Mouse (Mus musculus) liver, embryonic 12.5 days (tissue): Measurements from ENCODE around the gene Tbrg4. TPM values are rescaled to one million over a fixed set of nuclear protein-coding genes. Genes with fewer than 3 reads are reported as not detected.

Source experiments
- ATAC-seq: fragments of 200-750 bp; cut with Nextera tagmentation; 2 replicates; pipeline ENCODE4 v1.8.0; 2017; ENCODE audit warnings: moderate number of reproducible peaks, mild to moderate bottlenecking, moderate library complexity
- H3K27ac ChIP-seq: fragments of 300-500 bp; sonication (generic); 2 replicates; pipeline ENCODE4 v1.5.1; 2016; ENCODE audit warnings: mild to moderate bottlenecking
- H3K27me3 ChIP-seq: fragments of 300-500 bp; sonication (generic); replicated peaks from 2 replicates; pipeline ENCODE4 v1.6.1; 2016; ENCODE audit warnings: mild to moderate bottlenecking, moderate library complexity
- H3K36me3 ChIP-seq: fragments of 300-500 bp; sonication (generic); 2 replicates; pipeline ENCODE4 v1.6.1; 2016; ENCODE audit warnings: mild to moderate bottlenecking, moderate library complexity
- H3K4me1 ChIP-seq: fragments of 300-500 bp; sonication (generic); 2 replicates; pipeline ENCODE4 v1.6.1; 2016
- H3K4me2 ChIP-seq: fragments of 300-500 bp; sonication (generic); 2 replicates; pipeline ENCODE4 v1.6.1; 2016; ENCODE audit warnings: mild to moderate bottlenecking, moderate library complexity
- H3K4me3 ChIP-seq: fragments of 300-500 bp; sonication (generic); 2 replicates; pipeline ENCODE4 v1.5.1; 2016; ENCODE audit warnings: mild to moderate bottlenecking, moderate library complexity
- H3K9ac ChIP-seq: fragments of 300-500 bp; sonication (generic); 2 replicates; pipeline ENCODE4 v1.6.1; 2016; ENCODE audit warnings: mild to moderate bottlenecking, moderate library complexity
- H3K9me3 ChIP-seq: fragments of 300-500 bp; sonication (generic); replicated peaks from 2 replicates; pipeline ENCODE4 v1.6.1; 2016; ENCODE audit warnings: mild to moderate bottlenecking, moderate library complexity
- WGBS: fragments of 180-500 bp; shearing (Covaris S2); methylation state at CpG from one replicate; pipeline ENCODE4 v1.1.7; 2016; ENCODE audit not compliant: insufficient replicate concordance; 5-methylcytosine and 5-hydroxymethylcytosine counted together
- polyA plus RNA-seq: library from polyadenylated mRNA; unstranded; fragments of >200 nt; fragmentation: Nextera tagmentation; extraction: Ambion mirVana; gene quantifications from 2 replicates; pipeline ENCODE4 v1.2.1, GENCODE M21; 2016

Tbrg4 gene
- polyA plus RNA-seq, 1 experiment from 2014 or later: 69.3 TPM

DNA sequence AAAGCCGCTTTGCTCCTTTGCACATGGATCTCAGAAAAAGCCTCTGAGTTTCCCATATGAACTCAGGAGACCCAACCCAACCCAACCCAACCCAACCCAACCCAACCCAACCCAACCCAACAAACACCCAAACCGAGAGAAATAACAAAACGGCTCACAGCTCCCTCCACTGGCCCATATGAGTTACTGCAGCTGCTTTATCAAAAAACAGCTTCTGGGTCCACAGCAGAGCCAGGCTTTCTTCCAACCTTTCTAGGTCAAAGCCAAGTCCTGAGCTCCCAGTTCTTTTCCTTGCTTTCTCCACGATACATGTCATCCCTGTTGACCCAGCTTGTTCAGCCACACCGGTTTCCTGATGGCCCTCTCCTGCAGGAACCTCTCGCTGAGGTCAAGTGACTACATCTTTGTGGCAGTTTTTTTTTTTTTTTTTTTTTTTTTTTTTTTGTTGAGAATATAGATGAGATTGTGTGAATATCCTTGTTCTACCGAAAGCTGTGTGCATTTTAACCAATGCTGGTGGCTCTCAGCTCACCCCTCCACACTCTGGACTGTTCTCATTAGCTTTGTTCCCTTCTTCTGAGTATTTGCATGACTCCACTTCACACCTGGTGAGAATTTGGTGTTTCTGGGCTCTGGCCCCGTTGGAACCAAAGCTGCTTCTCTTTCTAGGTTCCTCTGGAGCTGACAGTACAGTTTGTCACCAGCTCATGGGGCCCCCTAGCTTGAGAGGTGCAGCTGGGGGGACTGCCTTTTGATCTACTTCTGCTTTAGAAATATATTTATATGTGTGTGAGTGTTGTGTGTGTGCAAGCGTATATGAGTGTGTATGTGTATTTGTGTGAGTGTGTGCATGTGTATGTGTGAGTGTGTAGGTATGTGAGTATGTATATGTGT lies 22.2 kb upstream of the Tbrg4 start:
- 39% methylated on average over 9 of the region's 9 CpGs for WGBS
- 0 out of 2 replicates have a peak, but pooled peaks cover 5% of the 10 kb centered on the region for H3K9me3 ChIP-seq
- no peak overlapping the region for H3K9ac ChIP-seq
- no peak overlapping the region for H3K4me2 ChIP-seq
- ATAC-seq: no peak
- no peaks in the 10 kb centered on the region; the same call in 1 of the 2 replicates for H3K27me3 ChIP-seq
- no peak overlapping the region for H3K27ac ChIP-seq
- no peak overlapping the region for H3K4me3 ChIP-seq
- H3K4me1 ChIP-seq: no peaks in the 10 kb centered on the region
- H3K36me3 ChIP-seq: no peaks in the 10 kb centered on the region

DNA sequence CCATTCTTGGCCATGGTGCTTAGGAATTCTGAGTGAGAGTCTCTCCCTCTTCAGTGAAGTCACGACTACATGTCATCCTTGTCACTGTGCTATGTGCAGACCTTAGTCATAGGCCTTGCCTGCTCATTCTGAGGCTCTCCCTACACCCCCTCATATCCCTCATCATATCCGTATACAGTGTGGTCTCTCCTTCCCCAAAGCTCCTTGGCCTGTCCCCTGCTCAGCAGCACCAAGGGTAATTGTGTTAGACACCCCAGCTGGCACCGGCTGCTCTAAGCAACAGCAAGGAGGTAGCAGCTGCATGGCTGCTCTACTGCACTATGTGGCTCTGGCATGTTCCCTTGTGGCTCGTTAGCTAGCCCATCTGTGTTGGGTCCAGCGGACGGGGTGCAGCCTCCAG lies 18.7 kb upstream of the Tbrg4 start:
- Histone ChIP-seq H3K27me3 (no peaks in the 10 kb centered on the region), H3K4me3 (no peak overlapping the region), H3K27ac (no peak overlapping the region), H3K9me3 (0 out of 2 replicates have a peak, but pooled peaks cover 5% of the 10 kb centered on the region), H3K9ac (no peak overlapping the region), H3K4me1 (no peaks in the 10 kb centered on the region), H3K36me3 (no peaks in the 10 kb centered on the region), H3K4me2 (no peak overlapping the region)
- no peak for ATAC-seq
- WGBS: 66% methylated on average over 6 of the region's 6 CpGs

DNA sequence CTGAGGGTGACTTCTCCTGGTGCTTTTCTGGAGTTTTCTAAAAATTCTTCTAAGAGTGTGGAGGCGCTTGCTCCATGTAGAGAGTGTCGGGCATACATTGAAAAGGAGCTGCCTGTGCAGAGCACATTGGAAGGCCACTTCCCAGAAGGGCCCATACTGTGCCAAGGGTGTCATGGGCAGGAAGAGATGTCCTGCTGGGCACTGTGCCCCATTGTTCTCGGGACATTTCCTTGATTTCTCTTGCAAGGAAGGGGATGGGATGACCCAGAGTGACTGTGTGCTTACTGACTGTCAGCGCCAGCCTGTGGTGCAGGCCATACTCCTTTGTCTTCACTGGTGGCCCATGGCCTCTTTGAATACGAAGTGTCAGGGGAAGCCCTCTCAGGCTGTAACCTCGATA lies 13.2 kb upstream of the Tbrg4 start:
- no peak for ATAC-seq
- 58% methylated on average over 6 of the region's 6 CpGs for whole genome bisulfite sequencing

DNA sequence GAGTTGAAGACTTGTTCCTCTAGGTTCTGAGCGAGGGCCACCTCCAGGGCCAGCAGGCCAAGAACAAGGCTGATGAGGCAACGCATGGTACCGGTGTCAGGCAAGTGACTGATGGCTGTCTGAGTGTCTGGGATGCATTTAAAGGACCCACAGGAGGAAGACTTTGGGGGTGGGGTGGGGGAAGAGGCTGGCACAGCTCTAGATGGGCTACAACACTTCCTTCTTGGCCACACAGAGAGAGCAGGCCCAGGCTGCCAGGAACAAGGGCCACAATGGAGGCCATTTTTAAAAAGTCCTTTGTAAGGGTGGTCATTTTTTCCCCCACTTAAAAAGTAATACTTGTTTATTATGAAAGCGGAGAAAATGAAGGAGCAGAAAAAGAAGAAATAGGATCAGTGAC lies 12.7 kb upstream of the Tbrg4 start, which contains the start of gene Wap:
TSS of gene Wap (minus strand) at position 101 of the 400 bp plus-strand sequence.
- WGBS: 79% methylated on average over 4 of the region's 4 CpGs
- H3K4me2 ChIP-seq: no peak within 1 kb of the TSS
- H3K4me3 ChIP-seq: no peak within 1 kb of the TSS
- no peaks in the 10 kb centered on the region for H3K9me3 ChIP-seq
- H3K4me1 ChIP-seq: no peaks in the 10 kb centered on the region
- no peak for ATAC-seq
- no peak within 1 kb of the TSS for H3K9ac ChIP-seq
- H3K36me3 ChIP-seq: no peaks in the 10 kb centered on the region
- no peak within 1 kb of the TSS for H3K27ac ChIP-seq
- no peaks in the 10 kb centered on the region for H3K27me3 ChIP-seq

More for the DNA sequence above, 13.2 kb upstream of the Tbrg4 start:
- Histone ChIP-seq H3K9me3 (no peaks in the 10 kb centered on the region), H3K36me3 (no peaks in the 10 kb centered on the region), H3K4me1 (no peaks in the 10 kb centered on the region), H3K4me3 (no peak overlapping the region), H3K4me2 (no peak overlapping the region), H3K27ac (no peak overlapping the region), H3K27me3 (no peaks in the 10 kb centered on the region), H3K9ac (no peak overlapping the region)

DNA sequence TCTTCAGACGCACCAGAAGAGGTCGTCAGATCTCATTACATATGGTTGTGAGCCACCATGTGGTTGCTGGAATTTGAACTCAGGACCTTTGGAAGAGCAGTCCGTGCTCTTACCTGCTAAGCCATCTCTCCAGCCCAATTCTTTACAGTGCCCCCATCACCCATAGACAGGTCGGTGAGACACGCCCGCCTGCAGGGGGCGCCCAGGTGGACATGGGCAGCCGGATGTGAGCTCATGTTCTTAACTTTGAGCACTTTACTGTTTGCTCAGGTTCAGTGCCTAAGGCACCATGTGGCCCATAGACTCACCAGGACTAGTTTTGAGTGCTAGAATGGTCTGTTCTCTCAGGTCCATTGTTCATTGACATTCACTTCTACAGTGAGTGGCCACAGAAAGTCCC lies 10.3 kb upstream of the Tbrg4 start:
- H3K27me3 ChIP-seq: no peaks in the 10 kb centered on the region; the same call in 1 of the 2 replicates
- no peak for ATAC-seq
- H3K9ac ChIP-seq: no peak overlapping the region
- H3K9me3 ChIP-seq: no peaks in the 10 kb centered on the region
- WGBS: 55% methylated on average over 8 of the region's 8 CpGs
- H3K4me1 ChIP-seq: no peaks in the 10 kb centered on the region
- no peak overlapping the region for H3K27ac ChIP-seq
- no peaks in the 10 kb centered on the region for H3K36me3 ChIP-seq
- H3K4me3 ChIP-seq: no peak overlapping the region
- no peak overlapping the region for H3K4me2 ChIP-seq

DNA sequence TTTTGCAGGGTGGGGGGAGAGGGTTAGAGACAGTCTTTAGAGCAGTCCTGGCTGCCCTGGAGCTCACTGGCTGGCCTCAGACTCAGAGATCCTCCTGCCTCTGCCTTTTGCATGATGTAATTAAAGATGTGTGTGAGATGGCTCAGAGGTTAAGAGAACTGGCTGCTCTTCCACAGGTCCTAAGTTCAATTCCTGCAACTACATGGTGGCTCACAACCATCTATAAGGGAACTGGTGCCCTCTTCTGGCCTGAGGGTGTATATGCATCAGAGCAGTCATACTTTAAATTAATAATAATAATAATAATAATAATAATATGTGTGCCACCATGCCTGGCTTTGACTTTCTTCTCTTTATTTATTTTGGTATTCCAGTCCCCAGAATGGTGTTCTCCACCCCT lies 3.8 kb upstream of the Tbrg4 start:
- ATAC-seq: no peak

DNA sequence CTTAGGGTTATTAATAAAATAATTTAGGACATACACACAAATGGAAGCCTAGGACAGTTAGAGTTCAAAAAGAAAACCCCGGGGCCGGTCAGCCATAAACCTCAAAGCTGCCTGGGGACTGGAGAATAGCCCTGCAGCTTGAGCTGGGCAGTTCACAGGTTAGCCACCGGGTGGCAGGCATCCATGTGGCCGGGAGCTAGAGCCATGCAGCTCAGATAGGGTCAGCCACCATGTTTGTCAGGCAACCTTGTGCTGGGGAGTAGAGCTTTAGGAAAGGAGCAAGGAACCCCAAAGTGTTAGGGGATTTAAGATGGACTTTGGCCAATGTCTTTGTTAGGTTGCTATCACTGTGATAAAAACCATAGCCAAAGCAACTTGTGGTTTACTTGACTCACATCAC lies 2.7 kb upstream of the Tbrg4 start:
- 21% methylated on average over 4 of the region's 4 CpGs for WGBS
- Histone ChIP-seq H3K27me3 (no peaks in the 10 kb centered on the region; the same call in 1 of the 2 replicates), H3K4me2 (no peak overlapping the region), H3K9me3 (no peaks in the 10 kb centered on the region), H3K4me3 (no peak overlapping the region), H3K4me1 (peaks cover 43% of the 10 kb centered on the region), H3K9ac (peak overlapping the region; percentile 27; the same call in 1 of the 2 replicates), H3K27ac (peak overlapping the region; percentile 77; the same call in 1 of the 2 replicates), H3K36me3 (peaks cover 12% of the 10 kb centered on the region)
- ATAC-seq: peak; percentile 38

More for the DNA sequence above, 3.8 kb upstream of the Tbrg4 start:
- Histone ChIP-seq H3K4me3 (no peak overlapping the region), H3K4me1 (peaks cover 32% of the 10 kb centered on the region), H3K36me3 (peaks cover 1% of the 10 kb centered on the region; the same call in 1 of the 2 replicates), H3K27me3 (no peaks in the 10 kb centered on the region; the same call in 1 of the 2 replicates), H3K4me2 (no peak overlapping the region), H3K27ac (no peak overlapping the region), H3K9ac (no peak overlapping the region), H3K9me3 (no peaks in the 10 kb centered on the region)

DNA sequence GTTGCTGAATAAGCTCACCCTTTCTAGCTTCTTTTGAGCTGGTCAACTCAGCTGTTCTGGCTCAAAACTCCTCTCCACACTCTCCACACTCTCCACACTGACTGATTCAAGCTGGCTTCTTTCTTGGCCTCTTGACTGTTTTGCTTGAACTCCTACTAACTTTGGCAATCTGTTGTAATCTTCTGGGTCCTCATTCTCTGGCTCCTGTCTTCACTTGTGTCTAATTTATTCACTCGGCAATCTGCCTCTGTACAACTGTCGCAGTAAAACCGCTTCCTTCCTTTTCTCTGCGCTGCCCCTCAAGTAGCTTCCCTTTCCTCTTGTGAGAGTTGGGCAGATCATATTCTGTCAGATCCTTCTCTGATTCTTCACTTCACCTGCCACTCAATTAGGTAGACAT lies 1.9 kb upstream of the Tbrg4 start:
- H3K4me1 ChIP-seq: peaks cover 51% of the 10 kb centered on the region
- H3K27ac ChIP-seq: peak overlapping the region; percentile 77
- 39% methylated on average over 4 of the region's 4 CpGs for WGBS
- no peaks in the 10 kb centered on the region; the same call in 1 of the 2 replicates for H3K27me3 ChIP-seq
- no peaks in the 10 kb centered on the region for H3K9me3 ChIP-seq
- peak overlapping the region; percentile 79 for H3K4me2 ChIP-seq
- peaks cover 21% of the 10 kb centered on the region for H3K36me3 ChIP-seq
- no peak overlapping the region for H3K4me3 ChIP-seq
- ATAC-seq: no peak
- H3K9ac ChIP-seq: no peak overlapping the region

DNA sequence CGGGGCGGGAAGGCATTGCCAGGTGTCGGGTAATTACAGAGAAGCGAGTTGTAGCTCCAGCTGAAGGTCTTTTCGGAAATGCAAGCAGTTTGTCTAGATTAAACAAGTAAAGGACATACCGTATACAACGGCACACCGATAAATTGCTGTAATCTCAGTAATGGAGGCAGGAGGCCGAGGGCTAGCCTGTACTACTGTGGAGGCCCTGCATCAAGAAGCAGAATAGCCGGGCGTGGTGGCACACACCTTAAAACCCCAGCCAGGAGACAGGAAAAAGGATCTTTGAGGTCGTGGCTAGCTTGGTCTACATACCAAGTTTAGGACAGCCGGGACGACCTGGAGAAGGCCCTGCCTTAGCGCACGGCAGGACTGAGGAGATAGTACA lies 513 bp upstream of the Tbrg4 start:
- ATAC-seq: peak; percentile 19
- H3K9me3 ChIP-seq: no peaks in the 10 kb centered on the region
- peak overlapping the region; percentile 89 for H3K27ac ChIP-seq
- peak overlapping the region; percentile 76 for H3K9ac ChIP-seq
- WGBS: 6% methylated on average over 16 of the region's 16 CpGs
- no peaks in the 10 kb centered on the region for H3K27me3 ChIP-seq
- peaks cover 34% of the 10 kb centered on the region for H3K36me3 ChIP-seq
- H3K4me2 ChIP-seq: peak overlapping the region; percentile 79
- H3K4me3 ChIP-seq: peak overlapping the region; percentile 84
- H3K4me1 ChIP-seq: peaks cover 51% of the 10 kb centered on the region

DNA sequence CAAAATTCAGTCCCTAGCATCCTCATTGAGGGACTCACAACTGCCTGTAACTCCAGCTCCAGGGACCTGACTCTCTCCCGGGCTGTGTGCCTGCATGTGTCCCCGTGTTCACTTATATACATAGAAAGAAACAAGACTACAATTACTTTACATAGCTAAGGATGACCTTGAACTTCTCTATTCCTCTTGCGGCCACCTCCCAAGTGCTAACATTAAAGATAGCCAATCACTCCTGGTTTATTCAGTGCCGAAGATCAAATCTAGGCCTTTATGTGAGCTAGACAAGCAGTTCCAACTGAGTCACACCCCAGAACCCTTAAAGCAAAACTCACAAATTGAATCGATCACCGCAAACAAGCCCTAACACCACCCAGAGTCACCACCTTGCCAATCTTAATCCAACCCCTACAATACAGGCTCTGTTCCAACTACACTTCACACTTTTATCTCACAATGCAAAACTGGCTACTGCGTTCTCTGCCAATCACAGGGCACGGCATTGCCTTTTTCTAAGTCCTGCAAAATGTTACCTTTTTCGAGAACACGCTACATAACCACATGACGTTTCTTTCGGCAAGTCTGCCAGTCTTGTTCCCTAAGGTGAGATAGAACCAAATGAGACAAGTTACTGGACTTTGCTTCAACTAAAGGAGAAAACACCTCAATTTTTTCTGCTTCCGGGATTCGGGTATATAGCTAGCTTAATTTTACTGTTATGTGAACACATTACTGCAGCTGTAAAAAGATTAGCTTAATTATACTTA lies 1.1 kb downstream of the Tbrg4 start:
- peak overlapping the region; percentile 76 for H3K9ac ChIP-seq
- peak overlapping the region; percentile 79 for H3K4me2 ChIP-seq
- no peak for ATAC-seq
- H3K4me1 ChIP-seq: peaks cover 51% of the 10 kb centered on the region
- H3K9me3 ChIP-seq: no peaks in the 10 kb centered on the region
- 28% methylated on average over 14 of the region's 14 CpGs for WGBS
- H3K36me3 ChIP-seq: peaks cover 50% of the 10 kb centered on the region
- H3K27ac ChIP-seq: peak overlapping the region; percentile 72
- no peaks in the 10 kb centered on the region for H3K27me3 ChIP-seq
- peak overlapping the region; percentile 84 for H3K4me3 ChIP-seq

DNA sequence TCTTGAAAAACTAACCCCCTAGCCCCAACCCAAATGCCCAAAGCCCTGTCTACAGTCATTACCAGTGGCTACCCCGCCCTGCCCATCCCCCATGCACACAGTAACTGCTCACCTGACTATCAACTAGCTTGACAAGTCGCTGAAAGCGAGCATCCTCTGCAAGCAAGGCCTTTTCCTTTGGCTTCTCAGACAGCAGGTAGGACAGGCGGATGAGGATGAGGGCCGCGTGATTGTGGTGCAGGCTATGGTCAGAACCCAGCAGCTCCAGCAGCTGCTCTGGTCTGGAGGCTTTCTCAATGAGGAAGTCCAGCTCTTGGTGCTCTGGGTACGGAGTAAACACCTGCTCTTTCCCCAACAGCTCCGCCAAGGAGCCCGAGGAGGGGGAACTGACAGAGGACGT lies 2.2 kb downstream of the Tbrg4 start:
- H3K27ac ChIP-seq: peak overlapping the region; percentile 72
- H3K36me3 ChIP-seq: peaks cover 61% of the 10 kb centered on the region

More for the DNA sequence above, 2.2 kb downstream of the Tbrg4 start:
- H3K4me3 ChIP-seq: peak overlapping the region; percentile 84
- WGBS: 43% methylated on average over 10 of the region's 10 CpGs
- no peaks in the 10 kb centered on the region for H3K27me3 ChIP-seq
- peak overlapping the region; percentile 76 for H3K9ac ChIP-seq
- H3K9me3 ChIP-seq: no peaks in the 10 kb centered on the region
- H3K4me1 ChIP-seq: peaks cover 50% of the 10 kb centered on the region
- ATAC-seq: no peak
- peak overlapping the region; percentile 79 for H3K4me2 ChIP-seq
